Mouse (Mus musculus): ENCODE measurements at regions not wholly inside any gene's neighbourhood (a gene's known extent, or its start where the extent isn't known, plus 50 kb on each side); places are given as distances from the start of the nearest gene placed in this dataset.

GRCm38 (mm10) chr14:64581705-64582104 is 477.6 kb downstream of the Prss52 start:
- H3K27me3 ChIP-seq = no peaks in the 10 kb centered on the region
- no peaks in the 10 kb centered on the region for H3K9me3 ChIP-seq
- peak overlapping the region; percentile 44; the same call in 1 of the 2 replicates for H3K4me2 ChIP-seq
- peaks cover 62% of the 10 kb centered on the region for H3K4me1 ChIP-seq (replicated peaks)
- H3K36me3 ChIP-seq = no peaks in the 10 kb centered on the region
- WGBS = 9% methylated on average over 7 of the region's 7 CpGs
- peak overlapping the region; percentile 87 for H3K27ac ChIP-seq (replicated peaks)
- peak overlapping the region; percentile 11; the same call in 1 of the 2 replicates for H3K4me3 ChIP-seq
- ATAC-seq (ENCODE audit: low FRiP score, low read depth) = no peak
- H3K9ac ChIP-seq = peak overlapping the region; percentile 42

DNA sequence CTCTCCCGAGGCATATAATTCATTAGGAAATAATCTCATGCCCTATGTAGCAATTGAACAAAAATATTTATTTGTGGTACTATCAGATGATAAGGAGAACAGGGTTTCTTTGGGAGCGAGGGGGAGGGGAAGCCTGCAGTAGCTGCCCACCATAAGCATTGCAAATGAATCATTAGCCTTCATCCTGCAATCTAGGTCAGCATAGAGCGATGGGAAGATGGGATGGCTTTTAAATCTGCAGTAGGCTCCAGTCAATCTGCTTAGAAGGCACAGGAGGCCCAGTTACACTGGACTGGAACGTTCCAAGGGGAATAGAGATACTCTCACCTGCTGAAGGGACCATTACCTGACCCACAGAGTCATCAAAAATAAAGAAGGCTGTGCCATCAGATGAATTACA is 478.7 kb downstream of the Prss52 start:
- no peak for ATAC-seq (ENCODE audit: low FRiP score, low read depth)
- Histone ChIP-seq H3K9me3 (no peaks in the 10 kb centered on the region), H3K9ac (peak overlapping the region; percentile 42; the same call in 1 of the 2 replicates), H3K4me1 (replicated peaks) (peaks cover 60% of the 10 kb centered on the region), H3K4me3 (no peak overlapping the region), H3K4me2 (peak overlapping the region; percentile 44), H3K36me3 (no peaks in the 10 kb centered on the region), H3K27ac (replicated peaks) (peak overlapping the region; percentile 87), H3K27me3 (no peaks in the 10 kb centered on the region)
- WGBS = 19% methylated on average over 4 of the region's 4 CpGs

DNA sequence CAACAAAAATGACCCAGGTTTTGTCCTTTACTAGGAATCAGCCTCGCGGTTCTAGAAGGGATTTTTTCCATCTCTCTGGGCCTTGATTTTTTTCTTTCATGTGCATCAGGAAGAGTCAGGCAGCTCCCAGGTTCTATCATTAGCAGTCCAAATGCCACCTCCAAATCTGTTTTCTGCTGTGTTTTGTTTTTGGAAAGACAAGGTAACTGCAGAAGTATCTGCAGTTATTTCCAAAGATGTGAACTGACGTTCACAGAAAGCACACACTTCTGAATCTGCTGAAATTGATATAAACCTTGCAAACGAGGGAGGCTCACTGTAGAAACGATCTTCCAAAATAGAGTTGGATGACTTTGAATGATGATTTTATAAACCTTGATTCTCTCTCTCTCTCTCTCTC is 480.1 kb downstream of the Prss52 start:
- H3K4me2 ChIP-seq = peak overlapping the region; percentile 11; the same call in 1 of the 2 replicates
- no peaks in the 10 kb centered on the region for H3K36me3 ChIP-seq
- H3K27me3 ChIP-seq = no peaks in the 10 kb centered on the region
- H3K9me3 ChIP-seq = no peaks in the 10 kb centered on the region
- no peak overlapping the region for H3K9ac ChIP-seq
- H3K4me1 ChIP-seq (replicated peaks) = peaks cover 60% of the 10 kb centered on the region
- 45% methylated on average over 5 of the region's 5 CpGs for WGBS
- H3K4me3 ChIP-seq = no peak overlapping the region
- no peak for ATAC-seq (ENCODE audit: low FRiP score, low read depth)
- peak overlapping the region; percentile 87 for H3K27ac ChIP-seq (replicated peaks)

- Histone ChIP-seq H3K4me2 (peak overlapping the region; percentile 68), H3K4me3 (peak overlapping the region; percentile 52), H3K27me3 (no peaks in the 10 kb centered on the region), H3K9ac (peak overlapping the region; percentile 98), H3K9me3 (no peaks in the 10 kb centered on the region), H3K36me3 (no peaks in the 10 kb centered on the region), H3K4me1 (replicated peaks) (peaks cover 53% of the 10 kb centered on the region), H3K27ac (replicated peaks) (peak overlapping the region; percentile 100)
- WGBS = 12% methylated on average over 5 of the region's 5 CpGs
- ATAC-seq (ENCODE audit: low FRiP score, low read depth) = no peak
These were observed 481.0 kb downstream of the Prss52 start for GRCm38 (mm10) chr14:64585081-64585470.

DNA sequence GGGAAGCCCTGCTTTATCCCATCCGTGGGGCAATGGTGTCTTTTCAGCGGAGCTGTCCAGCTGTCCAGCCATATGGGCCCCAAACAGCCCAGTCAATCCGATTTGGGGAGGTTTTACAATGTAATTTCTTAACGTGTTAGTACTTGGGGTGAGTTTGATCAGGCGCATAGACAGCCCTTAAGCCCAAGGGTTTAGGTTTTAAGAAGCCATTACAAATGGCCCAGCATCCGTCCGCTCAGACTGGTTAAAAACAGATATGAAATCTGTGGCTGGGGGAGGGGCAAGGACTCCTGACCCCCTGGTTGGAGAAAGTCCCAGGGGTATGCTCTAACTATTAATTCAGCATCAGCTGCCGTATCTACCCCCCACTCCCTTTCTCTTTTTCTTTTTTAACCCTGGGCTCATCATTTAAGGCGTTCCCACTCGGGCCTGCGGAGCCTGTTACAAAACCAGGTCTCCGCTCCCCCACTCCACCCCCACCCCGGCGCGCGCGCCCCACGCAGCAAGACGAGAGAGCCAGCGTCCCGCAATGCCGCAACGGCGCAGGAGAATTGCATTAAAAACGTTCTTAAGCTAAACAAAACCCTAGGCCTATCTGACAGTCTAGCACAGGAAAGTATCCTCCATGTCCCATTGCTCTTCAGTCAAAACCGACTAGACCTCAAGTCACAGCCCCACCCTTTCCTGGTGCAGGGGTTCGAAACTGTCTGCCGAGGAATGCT is 481.5 kb downstream of the Prss52 start:
- Histone ChIP-seq H3K36me3 (no peaks in the 10 kb centered on the region), H3K9ac (peak overlapping the region; percentile 98), H3K27me3 (no peaks in the 10 kb centered on the region), H3K4me3 (peak overlapping the region; percentile 52), H3K4me1 (replicated peaks) (peaks cover 48% of the 10 kb centered on the region), H3K9me3 (no peaks in the 10 kb centered on the region), H3K4me2 (peak overlapping the region; percentile 68), H3K27ac (replicated peaks) (peak overlapping the region; percentile 100)
- no peak for ATAC-seq (ENCODE audit: low FRiP score, low read depth)
- 6% methylated on average over 28 of the region's 28 CpGs for WGBS

DNA sequence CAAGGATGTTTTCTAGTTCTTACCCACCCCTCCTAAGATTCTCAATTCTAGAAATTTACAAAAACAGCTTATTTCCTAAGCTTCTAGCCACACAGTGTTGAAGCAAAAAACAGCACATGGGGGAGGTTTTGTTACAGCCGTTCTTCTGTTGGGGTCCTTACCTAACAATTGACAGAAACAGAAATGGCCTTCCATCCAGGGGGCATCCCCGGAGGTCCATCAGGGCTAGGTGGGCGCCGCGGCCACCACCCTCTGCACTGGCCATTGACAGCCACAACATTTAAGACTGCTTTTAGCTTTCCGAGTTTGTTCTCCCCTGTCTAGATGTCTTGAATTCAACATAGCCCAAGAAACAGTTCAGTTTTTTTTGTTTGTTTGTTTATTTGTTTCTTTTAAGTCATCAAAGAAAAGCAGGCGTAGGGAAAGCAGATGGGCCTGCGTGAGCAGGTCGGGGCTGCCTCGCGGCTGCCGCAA is 482.3 kb downstream of the Prss52 start:
- ATAC-seq (ENCODE audit: low FRiP score, low read depth) = no peak
- H3K27ac ChIP-seq (replicated peaks) = peak overlapping the region; percentile 100
- 5% methylated on average over 12 of the region's 12 CpGs for WGBS

DNA sequence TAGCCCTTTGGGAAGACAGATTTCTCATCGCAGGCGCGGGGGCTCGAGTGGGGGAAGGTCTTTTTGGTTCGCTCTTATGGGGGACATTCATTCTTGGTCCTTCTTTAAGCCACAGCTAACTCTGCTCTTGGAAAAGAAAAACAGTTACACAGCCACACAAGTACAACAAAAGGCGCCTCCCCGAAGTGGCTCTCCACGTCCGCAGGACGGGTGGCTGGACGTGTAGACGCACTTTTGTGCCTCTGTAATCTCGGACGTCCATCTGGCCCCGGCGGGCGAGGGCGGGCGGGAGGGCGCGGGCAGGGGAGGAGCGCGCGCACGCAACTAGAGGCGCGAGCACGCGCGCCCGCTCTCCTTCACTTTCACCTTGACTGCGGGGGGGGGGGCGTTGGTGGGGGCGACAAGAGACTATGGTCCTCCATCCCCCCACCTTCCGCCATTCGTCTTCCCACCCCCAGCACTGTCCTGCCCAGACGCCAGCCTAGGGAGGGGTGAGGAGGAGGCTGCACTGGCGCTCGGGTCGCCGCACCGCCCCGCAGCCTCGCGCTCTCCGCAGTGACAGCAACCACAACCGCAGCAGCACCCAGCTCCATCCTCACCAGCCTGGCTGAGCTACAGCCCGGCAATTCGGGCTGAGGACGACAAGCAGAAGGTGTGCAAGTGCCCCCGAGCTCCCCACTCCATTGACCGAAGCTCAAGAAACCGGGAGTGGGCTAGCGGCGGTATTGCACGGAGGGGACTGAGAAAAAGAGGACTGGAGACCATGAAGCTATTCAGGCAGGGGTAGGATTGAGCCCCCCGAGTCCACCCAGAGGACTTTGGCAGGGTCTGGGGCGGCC is 483.0 kb downstream of the Prss52 start:
- no peaks in the 10 kb centered on the region for H3K27me3 ChIP-seq
- peak overlapping the region; percentile 68 for H3K4me2 ChIP-seq
- peak; percentile 76 for ATAC-seq (ENCODE audit: low FRiP score, low read depth)
- H3K36me3 ChIP-seq = no peaks in the 10 kb centered on the region; the same call in 1 of the 2 replicates
- no peaks in the 10 kb centered on the region for H3K9me3 ChIP-seq
- H3K4me1 ChIP-seq (replicated peaks) = peaks cover 36% of the 10 kb centered on the region
- H3K4me3 ChIP-seq = peak overlapping the region; percentile 52
- under 1% methylated on average over 49 of the region's 58 CpGs for WGBS
- peak overlapping the region; percentile 100 for H3K27ac ChIP-seq (replicated peaks)
- peak overlapping the region; percentile 98 for H3K9ac ChIP-seq

More for the DNA sequence above, 482.3 kb downstream of the Prss52 start:
- H3K36me3 ChIP-seq = no peaks in the 10 kb centered on the region; the same call in 1 of the 2 replicates
- peaks cover 42% of the 10 kb centered on the region for H3K4me1 ChIP-seq (replicated peaks)
- no peaks in the 10 kb centered on the region for H3K9me3 ChIP-seq
- no peaks in the 10 kb centered on the region for H3K27me3 ChIP-seq
- H3K4me2 ChIP-seq = peak overlapping the region; percentile 68
- H3K4me3 ChIP-seq = peak overlapping the region; percentile 52
- H3K9ac ChIP-seq = peak overlapping the region; percentile 98

- peak; percentile 69 for ATAC-seq (ENCODE audit: low FRiP score, low read depth)
- peaks cover 32% of the 10 kb centered on the region for H3K4me1 ChIP-seq (replicated peaks)
These were observed 483.8 kb downstream of the Prss52 start for GRCm38 (mm10) chr14:64587699-64588434.

GRCm38 (mm10) chr14:64588561-64588960 is 484.5 kb downstream of the Prss52 start:
- Histone ChIP-seq H3K27ac (replicated peaks) (peak overlapping the region; percentile 100), H3K36me3 (no peaks in the 10 kb centered on the region; the same call in 1 of the 2 replicates), H3K4me2 (peak overlapping the region; percentile 96), H3K9ac (peak overlapping the region; percentile 98), H3K4me1 (replicated peaks) (peaks cover 31% of the 10 kb centered on the region), H3K4me3 (peak overlapping the region; percentile 52), H3K9me3 (no peaks in the 10 kb centered on the region), H3K27me3 (no peaks in the 10 kb centered on the region)
- under 1% methylated on average over 23 of the region's 23 CpGs for WGBS
- no peak for ATAC-seq (ENCODE audit: low FRiP score, low read depth)

More at GRCm38 (mm10) chr14:64587699-64588434, 483.8 kb downstream of the Prss52 start:
- Histone ChIP-seq H3K4me3 (peak overlapping the region; percentile 52), H3K36me3 (no peaks in the 10 kb centered on the region; the same call in 1 of the 2 replicates), H3K4me2 (peak overlapping the region; percentile 68), H3K27me3 (no peaks in the 10 kb centered on the region), H3K27ac (replicated peaks) (peak overlapping the region; percentile 100), H3K9ac (peak overlapping the region; percentile 98), H3K9me3 (no peaks in the 10 kb centered on the region)
- under 1% methylated on average over 37 of the region's 40 CpGs for WGBS

DNA sequence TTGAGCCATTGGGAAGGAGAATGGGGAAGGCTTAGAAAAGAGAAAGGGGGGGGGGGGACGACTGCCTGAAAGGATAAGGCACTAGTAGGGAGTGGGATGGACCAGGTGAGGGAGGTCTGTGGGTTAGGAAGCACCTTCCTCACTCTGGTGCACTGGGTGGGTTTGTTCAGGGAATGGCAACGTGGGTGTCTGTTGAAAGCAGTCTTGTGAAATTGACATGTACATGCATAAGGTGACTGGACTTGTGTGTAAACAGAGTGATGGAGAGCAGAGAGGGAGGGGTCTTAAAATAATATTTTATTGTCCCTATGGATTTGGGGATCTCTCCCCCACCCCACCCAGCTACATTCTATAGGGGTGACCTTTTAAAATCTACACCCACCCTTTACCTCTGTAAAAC is 485.0 kb downstream of the Prss52 start:
- WGBS = 0% methylated on average over 2 of the region's 2 CpGs
- peak; percentile 2; the same call in 1 of the 2 replicates for ATAC-seq (ENCODE audit: low FRiP score, low read depth)
- peak overlapping the region; percentile 52 for H3K4me3 ChIP-seq
- H3K4me1 ChIP-seq (replicated peaks) = peaks cover 33% of the 10 kb centered on the region
- H3K27ac ChIP-seq (replicated peaks) = peak overlapping the region; percentile 100
- H3K9ac ChIP-seq = peak overlapping the region; percentile 98
- H3K4me2 ChIP-seq = peak overlapping the region; percentile 96
- H3K36me3 ChIP-seq = no peaks in the 10 kb centered on the region; the same call in 1 of the 2 replicates
- H3K9me3 ChIP-seq = no peaks in the 10 kb centered on the region
- no peaks in the 10 kb centered on the region for H3K27me3 ChIP-seq

Measured in hindbrain, embryonic 15.5 days (tissue).